Mouse (Mus musculus) kidney, adult 11 months (tissue): Measurements from ENCODE around the gene Tmem54.

ENCODE experiments used
- DNase-seq: peaks from one replicate; pipeline ENCODE4 v3.0.0; 2022

Gene Tmem54

DNA sequence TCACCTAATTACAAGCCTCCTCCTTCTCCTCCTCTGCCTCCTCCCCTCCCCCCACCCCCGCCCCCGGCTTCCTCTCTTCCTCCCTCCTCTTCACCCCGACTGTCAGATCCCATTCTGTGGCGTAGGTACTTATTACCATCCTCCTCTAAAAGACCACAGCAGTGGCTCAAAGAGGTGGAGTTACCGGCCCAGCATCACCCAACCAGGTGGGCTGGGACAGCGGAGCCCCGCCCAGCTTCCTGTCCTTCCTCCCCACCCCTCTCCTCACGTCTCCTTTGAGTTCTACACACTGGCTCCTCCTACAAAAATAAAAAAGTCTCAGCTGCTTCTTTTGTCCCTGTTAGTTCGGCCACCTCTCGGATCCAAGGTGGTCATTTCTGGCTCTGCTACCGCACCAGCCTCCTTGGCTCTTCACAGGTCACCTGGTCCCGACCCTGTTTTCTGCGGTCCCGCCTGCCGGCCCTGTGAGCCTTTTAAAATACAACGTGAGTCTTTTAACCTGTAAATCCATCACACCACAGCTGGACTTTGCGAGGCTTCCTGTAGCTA, 25.5 kb downstream of the Tmem54 start:
- peak; percentile 45 for DNase-seq

DNA sequence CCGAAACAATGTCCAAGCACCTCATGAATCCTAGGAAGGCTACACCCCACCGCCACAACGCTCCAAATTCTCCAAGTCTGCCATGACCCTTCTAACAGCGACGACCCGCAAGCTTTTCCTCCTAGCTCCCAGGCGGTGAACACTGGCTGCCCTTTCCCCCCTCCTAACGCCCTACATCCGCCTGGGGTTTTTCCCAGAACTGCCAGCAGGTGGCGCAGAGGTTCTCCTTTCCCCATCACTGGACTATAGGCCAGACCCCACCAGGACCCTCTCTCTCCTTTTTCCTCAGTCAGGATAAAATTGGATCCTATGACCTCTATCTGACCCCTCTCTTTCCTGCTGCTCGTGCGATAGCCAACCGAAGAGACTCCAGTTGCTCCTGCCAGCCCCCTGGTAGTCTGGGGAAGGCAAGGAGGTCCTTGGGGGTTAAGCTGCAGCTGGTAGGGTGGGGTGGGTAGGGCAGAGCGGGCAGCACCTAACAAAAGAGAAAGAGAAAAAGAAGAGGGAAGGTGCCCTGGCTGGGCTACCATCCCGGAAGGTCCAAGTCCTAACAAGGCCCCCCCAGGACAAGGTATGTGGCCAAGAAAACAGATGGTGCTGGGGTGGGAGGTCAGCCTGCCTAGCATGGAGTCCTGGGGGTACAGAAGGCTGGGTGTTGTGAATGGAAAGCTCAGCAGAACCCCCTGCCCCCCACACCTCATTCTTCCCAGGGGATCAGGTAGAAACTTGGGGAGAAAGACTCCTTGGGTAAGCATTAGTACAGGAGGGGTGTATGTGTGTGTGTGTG, 29.6 kb downstream of the Tmem54 start:
- peak; percentile 48 for DNase-seq

GRCm38 (mm10) chr4:129135637-129136036, 30.3 kb downstream of the Tmem54 start:
- DNase-seq: no peak

DNA sequence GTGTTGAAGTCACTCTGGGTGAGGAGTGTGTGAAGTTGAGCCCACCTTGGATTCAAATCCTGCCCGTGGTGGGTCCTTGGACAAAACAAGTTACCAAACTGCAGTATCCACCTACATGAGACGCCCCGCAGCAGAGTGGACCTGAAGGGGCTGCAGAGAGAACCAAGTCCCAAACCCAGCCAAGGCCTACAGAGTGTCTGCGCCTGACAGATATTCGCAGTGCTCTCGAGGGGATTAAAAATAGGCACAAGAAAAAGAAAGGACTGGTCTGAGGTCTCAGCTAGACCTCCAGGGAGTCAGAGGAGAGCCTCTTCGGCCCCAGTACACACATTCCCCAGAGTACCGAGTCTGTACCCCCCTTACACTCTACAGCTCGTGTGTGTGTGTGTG, 30.8 kb downstream of the Tmem54 start:
- no peak for DNase-seq

DNA sequence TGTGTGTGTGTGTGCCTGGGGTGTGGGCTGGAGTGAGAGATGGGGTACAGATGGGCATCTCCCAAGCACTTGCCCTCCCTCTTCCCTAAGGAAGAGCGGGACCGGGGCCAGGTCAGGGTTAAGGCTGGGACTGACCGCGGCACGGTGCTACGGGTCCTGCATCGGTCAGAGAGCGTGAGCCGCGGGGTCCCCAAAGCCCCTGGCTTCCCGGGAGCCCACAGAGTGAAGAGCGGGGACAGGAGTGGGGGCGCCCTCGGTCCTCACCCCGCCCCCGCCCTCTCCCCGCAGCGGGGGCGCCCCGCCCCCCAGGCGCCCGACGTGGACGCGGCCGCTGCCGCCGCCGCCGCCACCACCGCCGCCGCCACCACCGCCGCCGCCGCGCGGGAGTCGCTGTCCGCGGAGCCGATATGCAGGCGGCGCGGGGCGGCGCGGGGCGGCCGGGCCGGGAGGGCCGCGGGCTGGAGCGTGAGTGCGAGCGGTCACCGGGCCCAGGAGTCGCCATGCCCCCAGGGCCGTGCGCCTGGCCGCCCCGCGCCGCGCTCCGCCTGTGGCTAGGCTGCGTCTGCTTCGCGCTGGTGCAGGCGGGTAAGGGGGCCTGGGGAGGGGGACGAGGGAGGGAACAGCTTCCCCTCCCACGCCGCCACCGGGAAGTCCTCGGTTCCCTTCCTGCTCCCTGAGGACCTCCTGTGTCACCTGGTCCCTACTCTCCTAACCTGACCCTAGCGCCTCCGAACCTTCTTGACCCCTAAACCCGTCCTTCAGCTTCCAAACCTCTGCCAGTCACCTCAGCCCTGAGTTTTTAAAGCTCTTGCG, 31.4 kb downstream of the Tmem54 start, which contains the start of gene Fndc5:
Fndc5 (plus strand) TSS at position 421 of the 813 bp plus-strand sequence.
- DNase-seq: no peak

DNA sequence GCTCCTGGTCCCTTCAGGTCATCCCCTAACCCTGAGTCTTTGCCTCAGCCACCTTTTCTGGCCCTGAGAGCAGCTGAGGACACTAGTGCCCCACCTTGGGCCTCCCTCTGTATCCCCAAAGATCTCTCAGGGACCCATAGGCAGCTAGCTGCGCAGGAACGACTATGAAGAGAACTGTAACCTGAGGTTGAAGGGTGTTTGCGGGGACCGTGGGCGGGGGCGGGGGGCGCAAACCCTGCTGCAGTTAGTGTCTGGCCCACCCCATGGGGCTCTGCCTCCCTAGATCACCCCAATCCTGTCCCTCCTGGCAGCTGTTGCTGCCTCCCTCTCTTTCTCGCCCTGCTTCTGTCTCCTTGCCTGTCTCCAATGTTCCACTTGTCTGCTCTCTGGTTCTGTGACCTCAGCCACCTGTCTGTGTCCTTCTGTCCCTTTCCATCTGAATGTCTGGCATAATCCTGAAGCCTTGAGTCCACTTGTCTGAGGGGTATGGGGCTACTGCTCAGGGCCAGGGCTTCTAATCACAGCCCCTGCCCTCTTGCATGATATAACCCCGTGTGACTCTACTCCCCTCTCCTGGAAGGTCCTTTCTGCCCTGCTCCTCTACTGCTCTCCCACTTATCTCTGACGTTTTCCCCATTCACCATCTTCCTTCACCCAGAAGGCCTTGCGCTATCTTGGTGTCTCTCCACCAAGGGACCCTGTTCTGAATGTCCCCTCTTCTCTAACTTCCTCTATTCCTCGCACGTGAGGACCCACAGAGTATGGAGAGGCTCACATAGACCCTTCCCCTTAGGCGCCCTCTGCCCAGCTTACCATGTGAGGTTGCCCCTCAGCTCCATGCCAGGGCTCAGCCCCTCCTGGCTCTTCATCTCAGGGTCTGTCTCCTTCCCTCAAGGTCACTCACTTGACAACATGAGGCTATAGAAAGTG, 32.3 kb downstream of the Tmem54 start:
- DNase-seq: no peak

DNA sequence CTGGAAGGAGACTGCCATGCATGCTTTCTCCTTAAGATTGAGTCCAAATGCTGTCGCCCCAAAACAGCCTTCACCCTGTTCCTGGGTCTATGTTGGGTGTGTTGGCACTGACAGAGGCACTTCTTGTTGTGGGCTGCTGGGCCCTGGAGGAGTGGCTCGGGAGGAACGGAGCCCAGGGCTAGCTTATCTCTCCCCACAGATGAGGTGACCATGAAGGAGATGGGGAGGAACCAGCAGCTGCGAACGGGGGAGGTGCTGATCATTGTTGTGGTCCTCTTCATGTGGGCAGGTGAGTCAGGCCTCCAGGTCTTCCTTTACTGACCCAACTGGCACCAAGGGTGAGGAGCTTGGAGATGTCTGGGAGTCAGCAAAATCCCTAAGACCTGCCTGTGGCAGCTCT, 34.3 kb downstream of the Tmem54 start:
- no peak for DNase-seq

GRCm38 (mm10) chr4:129140808-129141207, 35.5 kb downstream of the Tmem54 start:
- no peak for DNase-seq

DNA sequence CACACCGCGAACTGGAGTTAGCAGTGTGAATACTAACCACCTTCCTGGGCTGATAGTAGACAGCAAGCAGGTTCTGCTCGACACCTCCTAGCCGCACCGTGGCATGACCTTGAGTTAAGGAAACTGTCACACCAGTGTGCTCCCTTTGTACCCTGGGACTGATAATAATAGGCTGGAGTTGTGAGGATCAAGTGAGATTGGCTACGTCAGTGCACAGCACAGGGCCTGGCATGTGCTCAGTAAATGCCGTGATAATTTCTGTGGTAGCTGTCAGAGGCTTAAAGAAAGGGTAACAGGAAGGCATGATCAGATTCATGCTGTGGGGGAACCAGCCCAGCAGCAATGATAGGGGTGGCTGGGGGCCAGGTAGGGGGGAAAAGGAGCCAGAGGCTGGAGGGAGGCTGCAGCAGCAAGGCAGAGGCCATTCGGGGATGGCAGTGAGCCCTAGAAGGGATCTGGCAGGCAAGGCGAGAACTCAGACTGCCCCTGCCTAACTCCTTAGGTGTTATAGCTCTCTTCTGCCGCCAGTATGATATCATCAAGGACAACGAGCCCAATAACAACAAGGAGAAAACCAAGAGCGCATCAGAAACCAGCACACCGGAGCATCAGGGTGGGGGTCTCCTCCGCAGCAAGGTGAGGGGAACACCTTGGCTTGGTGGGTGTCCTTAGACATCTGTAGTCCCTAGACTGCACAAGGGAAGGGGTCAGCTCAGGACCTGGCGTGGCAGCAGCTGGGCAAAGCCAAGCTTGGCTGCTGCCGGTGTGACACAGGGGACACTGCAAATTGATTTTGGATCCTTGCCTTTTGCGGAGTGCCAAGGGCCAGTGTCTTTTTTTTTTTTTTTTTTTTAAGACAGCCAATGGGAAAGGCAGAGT, 36.5 kb downstream of the Tmem54 start:
- no peak for DNase-seq

- no peak for DNase-seq
Observed at GRCm38 (mm10) chr4:129142439-129143045, 37.2 kb downstream of the Tmem54 start.

- no peak for DNase-seq
Observed at GRCm38 (mm10) chr4:129143509-129143908, 38.2 kb downstream of the Tmem54 start.

DNA sequence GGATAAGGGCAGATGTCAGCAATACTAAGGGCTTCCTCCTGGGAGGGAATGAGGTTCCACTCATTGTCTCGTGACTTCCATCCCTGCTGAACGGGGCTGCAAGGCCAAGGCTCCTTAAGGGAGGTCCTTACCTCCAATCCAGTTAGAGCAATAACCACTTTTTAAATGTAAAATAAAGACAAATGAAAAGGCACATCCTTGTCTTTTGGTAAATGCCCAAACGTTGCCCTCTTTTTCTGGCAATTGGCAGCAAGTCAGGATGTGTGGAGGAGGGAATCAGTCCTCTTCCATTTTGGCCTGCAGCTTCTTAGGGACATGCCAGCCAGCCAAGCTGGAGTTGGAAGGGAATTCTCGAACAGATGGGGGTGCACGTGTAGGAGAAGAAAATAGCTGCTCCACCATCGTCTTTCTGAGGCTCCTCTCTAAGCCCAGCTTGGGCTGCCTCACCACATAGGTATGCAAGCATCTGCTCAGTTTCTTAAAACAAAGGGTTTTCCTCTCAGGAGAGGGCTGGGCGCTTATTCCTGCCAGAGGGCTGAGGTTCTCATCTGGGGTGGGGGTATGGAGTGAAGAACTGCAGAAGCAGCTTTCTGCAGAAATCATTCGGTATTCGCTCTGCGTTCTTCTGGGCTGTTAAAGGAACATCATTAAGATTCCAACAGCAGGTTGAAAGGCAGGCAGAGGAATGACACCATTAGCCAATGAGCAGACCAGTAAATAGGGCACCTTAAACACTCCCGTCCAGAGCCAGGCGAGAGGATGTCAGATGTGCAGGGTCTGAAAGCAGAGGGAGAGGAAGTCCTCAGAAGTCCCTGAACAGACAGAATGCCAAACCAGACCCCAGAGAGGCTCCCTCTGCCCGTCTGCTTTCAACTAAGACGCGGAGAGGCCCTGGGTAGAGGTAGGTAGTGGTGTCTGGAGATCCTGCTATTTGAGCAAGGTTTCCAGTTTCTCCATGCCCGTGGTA, 39.3 kb downstream of the Tmem54 start:
- no peak for DNase-seq

DNA sequence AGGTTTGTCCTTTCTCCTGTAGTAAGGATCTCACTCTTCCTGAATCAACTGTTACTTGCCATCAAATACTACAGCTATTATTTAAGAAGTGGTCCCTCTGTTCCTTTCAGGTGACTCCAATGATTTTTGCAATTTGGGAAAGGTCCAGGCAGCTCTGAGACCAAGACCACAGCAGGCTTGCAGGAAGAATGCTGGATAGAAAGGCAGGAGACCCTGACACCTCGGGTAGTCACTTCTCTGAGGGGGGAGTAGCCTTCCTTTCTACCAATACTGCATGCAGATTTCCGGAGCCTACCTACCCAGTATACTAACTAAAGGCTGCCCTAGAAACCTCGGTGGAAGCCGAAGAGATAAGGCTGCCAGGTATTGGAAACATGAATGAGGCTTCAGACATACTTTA, 40.1 kb downstream of the Tmem54 start:
- no peak for DNase-seq

DNA sequence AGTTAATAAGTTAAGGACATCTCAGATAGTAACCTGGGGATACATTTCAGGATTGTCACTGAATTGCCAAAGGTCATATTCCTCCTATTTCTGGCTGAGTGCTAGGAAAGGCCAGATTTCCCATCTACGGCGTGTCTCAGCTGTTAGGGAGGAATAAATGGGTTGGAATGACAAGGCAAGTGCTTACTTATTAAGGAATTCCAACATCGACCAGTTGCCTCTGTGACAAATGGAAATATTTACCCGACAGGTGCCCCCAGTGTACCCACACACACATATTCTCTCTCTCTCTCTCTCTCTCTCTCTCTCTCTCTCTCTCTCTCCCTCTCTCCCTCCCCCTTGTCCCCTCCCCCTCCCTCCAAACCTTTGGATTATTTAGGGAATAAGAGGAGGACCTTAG, 40.6 kb downstream of the Tmem54 start:
- no peak for DNase-seq

GRCm38 (mm10) chr4:129146392-129146791, 41.0 kb downstream of the Tmem54 start:
- DNase-seq: no peak

DNA sequence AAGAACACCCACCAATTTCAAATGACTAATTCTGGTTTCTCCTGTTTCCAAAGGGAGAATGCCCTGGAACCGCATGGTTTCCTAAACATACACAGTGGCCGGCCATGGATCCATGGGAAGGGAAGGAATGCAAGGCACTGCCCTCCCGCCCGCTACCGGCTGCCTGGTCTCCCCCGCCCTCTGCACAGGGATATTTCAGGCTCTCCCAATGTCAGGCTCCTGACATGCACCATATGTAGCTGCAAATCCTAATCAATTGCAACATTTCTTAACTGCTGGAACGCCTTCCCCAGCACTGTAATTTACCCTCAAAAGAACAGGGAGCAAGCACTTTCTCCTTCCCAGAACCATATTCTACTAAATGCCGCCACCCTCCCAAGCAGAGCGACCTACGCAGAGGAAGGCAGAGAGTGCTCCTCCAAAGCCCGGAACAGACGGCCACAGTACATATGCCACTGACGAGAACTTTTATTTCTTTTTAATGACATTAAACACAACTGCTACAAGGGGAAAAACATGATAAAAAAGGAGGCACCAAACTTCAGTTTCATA, 42.3 kb downstream of the Tmem54 start:
- no peak for DNase-seq

DNA sequence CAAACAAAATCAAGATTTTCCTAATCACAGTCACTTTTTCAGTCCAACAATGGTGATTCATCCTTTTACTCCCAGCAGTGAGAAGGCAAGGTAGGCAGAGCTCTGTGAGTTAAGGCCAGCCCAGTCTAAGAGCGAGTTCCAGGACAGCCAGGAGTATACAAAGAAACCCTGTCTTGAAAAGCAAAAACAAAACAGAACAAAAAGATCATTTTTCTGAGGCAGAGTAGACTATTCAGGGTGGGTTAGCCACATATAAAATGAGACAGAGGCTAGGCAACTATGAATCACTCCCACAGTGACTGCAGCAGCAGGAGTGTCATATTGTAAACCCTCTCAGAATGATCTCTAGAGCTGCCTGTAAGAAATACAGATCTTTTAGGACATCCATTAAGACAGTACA, 44.0 kb downstream of the Tmem54 start:
- DNase-seq: no peak

DNA sequence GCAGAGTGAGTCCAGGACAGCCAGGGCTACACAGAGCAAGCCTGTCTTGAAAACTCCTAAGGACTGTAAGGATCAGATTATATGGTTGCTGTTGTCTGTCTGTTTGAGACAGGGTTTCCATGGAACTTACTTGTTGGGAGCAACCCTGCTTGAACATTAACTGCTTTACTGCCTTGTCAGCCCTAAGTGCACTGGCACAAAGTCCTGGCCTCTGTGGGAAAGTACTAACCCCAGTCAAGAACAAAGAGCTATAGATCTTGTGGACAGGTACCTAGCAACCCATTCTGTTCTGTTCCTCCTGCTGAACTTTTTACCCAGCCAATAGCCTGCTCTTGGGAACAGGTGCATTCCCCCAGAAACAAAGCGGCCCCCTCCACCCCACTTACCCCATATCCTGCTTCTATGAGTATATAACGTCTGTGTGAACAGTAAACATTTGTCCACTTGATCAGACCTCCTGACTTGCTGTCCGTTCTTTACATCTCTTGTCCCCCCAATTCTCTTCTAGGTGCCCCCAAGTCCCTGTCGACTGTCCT, 46.0 kb downstream of the Tmem54 start:
- DNase-seq: peak; percentile 54

DNA sequence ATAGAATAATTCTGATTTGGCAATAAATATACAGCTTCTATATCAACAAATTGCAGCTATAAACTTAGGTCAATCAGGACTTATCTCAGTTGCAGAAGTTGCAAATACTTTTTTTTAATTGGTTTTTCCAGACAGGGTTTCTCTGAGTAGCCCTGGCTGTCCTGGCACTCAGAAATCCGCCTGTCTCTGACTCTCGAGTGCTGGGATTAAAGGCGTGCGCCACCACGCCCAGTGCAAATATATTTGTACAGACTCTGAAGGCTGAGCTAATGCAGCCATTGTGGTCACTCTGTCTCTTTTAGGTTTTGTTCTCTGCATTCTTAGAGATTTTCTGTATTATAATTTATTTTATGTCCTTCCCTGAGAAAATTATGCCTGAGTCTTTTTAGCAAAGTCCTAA, 52.2 kb downstream of the Tmem54 start:
- no peak for DNase-seq
